Mouse (Mus musculus) limb, embryonic 15.5 days (tissue): ENCODE measurements around the gene Apon. TPM values are rescaled to one million over a fixed set of nuclear protein-coding genes. Genes with fewer than 3 reads are reported as not detected.
"Not testable (repeated sequence)": the region's sequence is repeated elsewhere in the genome, so short reads cannot be mapped to it uniquely, and the experiment has no call there.

ENCODE experiments used
- ATAC-seq: fragments of 200-750 bp; cut with Nextera tagmentation; 2 replicates; pipeline ENCODE4 v1.8.0; 2017; ENCODE audit warnings: low read depth, moderate TSS enrichment; ENCODE audit not compliant: insufficient number of reproducible peaks, low FRiP score, low TSS enrichment
- H3K27ac ChIP-seq: fragments of 300-500 bp; sonication (generic); 2 replicates; pipeline ENCODE4 v1.5.1; 2015; ENCODE audit warnings: moderate library complexity, mild to moderate bottlenecking, inconsistent platforms
- H3K27me3 ChIP-seq: fragments of 300-500 bp; sonication (generic); 2 replicates; pipeline ENCODE4 v1.6.1; 2015; ENCODE audit warnings: inconsistent platforms
- H3K36me3 ChIP-seq: fragments of 300-500 bp; sonication (generic); 2 replicates; pipeline ENCODE4 v1.6.1; 2015; ENCODE audit warnings: inconsistent platforms
- H3K4me1 ChIP-seq: fragments of 300-500 bp; sonication (generic); 2 replicates; pipeline ENCODE4 v1.6.1; 2015; ENCODE audit warnings: inconsistent platforms
- H3K4me2 ChIP-seq: fragments of 300-500 bp; sonication (generic); 2 replicates; pipeline ENCODE4 v1.6.1; 2015; ENCODE audit warnings: mild to moderate bottlenecking, inconsistent platforms
- H3K4me3 ChIP-seq: fragments of 300-500 bp; sonication (generic); 2 replicates; pipeline ENCODE4 v1.5.1; 2015; ENCODE audit warnings: mild to moderate bottlenecking, inconsistent platforms
- H3K9ac ChIP-seq: fragments of 300-500 bp; sonication (generic); 2 replicates; pipeline ENCODE4 v1.6.1; 2015; ENCODE audit warnings: inconsistent platforms
- H3K9me3 ChIP-seq: fragments of 300-500 bp; sonication (generic); 2 replicates; pipeline ENCODE4 v1.6.1; 2016; ENCODE audit warnings: inconsistent platforms
- WGBS: fragments of 180-500 bp; shearing (Covaris S2); methylation state at CpG from one replicate; pipeline ENCODE4 v1.1.7; 2015; 5-methylcytosine and 5-hydroxymethylcytosine counted together
- polyA plus RNA-seq: library from polyadenylated mRNA; unstranded; fragments of >200 nt; fragmentation: Nextera tagmentation; extraction: Ambion mirVana; gene quantifications from 2 replicates; pipeline ENCODE4 v1.2.1, GENCODE M21; 2015

Apon gene
- 0.25 and 0.47 TPM in 2 replicates for polyA plus RNA-seq

GRCm38 (mm10) chr10:128253677-128254255, at the start of gene Apon:
Gene Apon (plus strand): TSS chr10:128254096.
- no peak within 1 kb of the TSS for H3K27ac ChIP-seq
- no peaks in the 10 kb centered on the region for H3K9me3 ChIP-seq
- no peak for ATAC-seq
- WGBS = 75% methylated on average over 4 of the region's 4 CpGs
- H3K4me3 ChIP-seq = no peak within 1 kb of the TSS
- H3K9ac ChIP-seq = no peak within 1 kb of the TSS
- no peaks in the 10 kb centered on the region for H3K4me1 ChIP-seq
- H3K36me3 ChIP-seq = peaks cover 40% of the 10 kb centered on the region
- H3K27me3 ChIP-seq = no peaks in the 10 kb centered on the region
- H3K4me2 ChIP-seq = no peak within 1 kb of the TSS

GRCm38 (mm10) chr10:128204941-128205340, 49.0 kb upstream of the Apon start:
- Histone ChIP-seq H3K27me3 (no peaks in the 10 kb centered on the region), H3K27ac (no peak overlapping the region), H3K4me1 (no peaks in the 10 kb centered on the region), H3K9ac (no peak overlapping the region), H3K4me3 (no peak overlapping the region), H3K36me3 (peaks cover 11% of the 10 kb centered on the region; the same call in 1 of the 2 replicates), H3K9me3 (no peaks in the 10 kb centered on the region), H3K4me2 (no peak overlapping the region)
- 91% methylated on average over 15 of the region's 15 CpGs for WGBS
- ATAC-seq = no peak

GRCm38 (mm10) chr10:128208326-128208725, 45.6 kb upstream of the Apon start:
- Histone ChIP-seq H3K27me3 (no peaks in the 10 kb centered on the region), H3K9ac (no peak overlapping the region), H3K9me3 (no peaks in the 10 kb centered on the region), H3K27ac (no peak overlapping the region), H3K4me3 (no peak overlapping the region), H3K4me2 (no peak overlapping the region), H3K4me1 (peaks cover 15% of the 10 kb centered on the region), H3K36me3 (peaks cover 11% of the 10 kb centered on the region; the same call in 1 of the 2 replicates)
- ATAC-seq = no peak
- WGBS = 87% methylated on average over 10 of the region's 10 CpGs

- Histone ChIP-seq H3K27me3 (no peaks in the 10 kb centered on the region), H3K4me3 (no peak overlapping the region), H3K27ac (no peak overlapping the region), H3K4me2 (no peak overlapping the region), H3K4me1 (peaks cover 17% of the 10 kb centered on the region), H3K9me3 (no peaks in the 10 kb centered on the region), H3K9ac (no peak overlapping the region), H3K36me3 (peaks cover 11% of the 10 kb centered on the region; the same call in 1 of the 2 replicates)
- ATAC-seq = no peak
- 86% methylated on average over 11 of the region's 11 CpGs for WGBS
Measured at GRCm38 (mm10) chr10:128209311-128210009, 44.4 kb upstream of the Apon start.

GRCm38 (mm10) chr10:128210131-128210530, 43.8 kb upstream of the Apon start:
- no peak overlapping the region for H3K27ac ChIP-seq
- ATAC-seq = no peak

GRCm38 (mm10) chr10:128210954-128211353, 42.9 kb upstream of the Apon start:
- Histone ChIP-seq H3K4me2 (peak overlapping the region; percentile 90), H3K9ac (peak overlapping the region; percentile 55), H3K36me3 (peaks cover 9% of the 10 kb centered on the region; the same call in 1 of the 2 replicates), H3K4me3 (peak overlapping the region; percentile 67), H3K4me1 (peaks cover 17% of the 10 kb centered on the region), H3K27ac (peak overlapping the region; percentile 44; the same call in 1 of the 2 replicates), H3K9me3 (no peaks in the 10 kb centered on the region), H3K27me3 (no peaks in the 10 kb centered on the region)
- no peak for ATAC-seq
- WGBS = 24% methylated on average over 14 of the region's 14 CpGs

More at GRCm38 (mm10) chr10:128210131-128210530, 43.8 kb upstream of the Apon start:
- Histone ChIP-seq H3K4me1 (peaks cover 17% of the 10 kb centered on the region), H3K4me3 (no peak overlapping the region), H3K9me3 (no peaks in the 10 kb centered on the region), H3K9ac (no peak overlapping the region), H3K4me2 (no peak overlapping the region), H3K36me3 (peaks cover 9% of the 10 kb centered on the region; the same call in 1 of the 2 replicates), H3K27me3 (no peaks in the 10 kb centered on the region)
- 85% methylated on average over 2 of the region's 2 CpGs for WGBS

- WGBS = under 1% methylated on average over 30 of the region's 30 CpGs
Measured at GRCm38 (mm10) chr10:128211390-128212108, 42.3 kb upstream of the Apon start, which contains the start of gene Spryd4. Gene Spryd4 (minus strand): TSS chr10:128211807.

GRCm38 (mm10) chr10:128212148-128212547, 41.7 kb upstream of the Apon start:
- H3K9ac ChIP-seq = no peak overlapping the region
- ATAC-seq = no peak

More at GRCm38 (mm10) chr10:128211390-128212108, 42.3 kb upstream of the Apon start, which contains the start of gene Spryd4:
- peak within 1 kb of the TSS; percentile 44 for H3K27ac ChIP-seq
- H3K27me3 ChIP-seq = no peaks in the 10 kb centered on the region
- H3K9ac ChIP-seq = peak within 1 kb of the TSS; percentile 55
- H3K4me3 ChIP-seq = peak within 1 kb of the TSS; percentile 67
- peak; percentile 80 for ATAC-seq
- H3K4me1 ChIP-seq = peaks cover 17% of the 10 kb centered on the region
- H3K36me3 ChIP-seq = peaks cover 6% of the 10 kb centered on the region; the same call in 1 of the 2 replicates
- H3K4me2 ChIP-seq = peak within 1 kb of the TSS; percentile 90
- no peaks in the 10 kb centered on the region for H3K9me3 ChIP-seq

GRCm38 (mm10) chr10:128212871-128213323, 41.0 kb upstream of the Apon start:
- WGBS = under 1% methylated on average over 18 of the region's 18 CpGs
- H3K36me3 ChIP-seq = no peaks in the 10 kb centered on the region; the same call in 1 of the 2 replicates
- peak overlapping the region; percentile 36 for H3K4me3 ChIP-seq
- ATAC-seq = 0 out of 2 replicates have a peak, but pooled peaks have one; percentile 36
- H3K9me3 ChIP-seq = no peaks in the 10 kb centered on the region
- H3K4me1 ChIP-seq = peaks cover 17% of the 10 kb centered on the region
- H3K9ac ChIP-seq = no peak overlapping the region
- peak overlapping the region; percentile 74 for H3K4me2 ChIP-seq
- H3K27me3 ChIP-seq = no peaks in the 10 kb centered on the region
- H3K27ac ChIP-seq = peak overlapping the region; percentile 68; the same call in 1 of the 2 replicates

More at GRCm38 (mm10) chr10:128212148-128212547, 41.7 kb upstream of the Apon start:
- H3K4me3 ChIP-seq = peak overlapping the region; percentile 67
- H3K27ac ChIP-seq = peak overlapping the region; percentile 44; the same call in 1 of the 2 replicates
- H3K27me3 ChIP-seq = no peaks in the 10 kb centered on the region
- 47% methylated on average over 6 of the region's 6 CpGs for WGBS
- peaks cover 17% of the 10 kb centered on the region for H3K4me1 ChIP-seq
- peak overlapping the region; percentile 90 for H3K4me2 ChIP-seq
- H3K36me3 ChIP-seq = peaks cover 3% of the 10 kb centered on the region; the same call in 1 of the 2 replicates
- H3K9me3 ChIP-seq = no peaks in the 10 kb centered on the region

GRCm38 (mm10) chr10:128214112-128214511, 39.8 kb upstream of the Apon start:
- ATAC-seq = not testable (repeated sequence)
- 93% methylated on average over 4 of the region's 4 CpGs for WGBS

GRCm38 (mm10) chr10:128214981-128215380, 38.9 kb upstream of the Apon start:
- H3K36me3 ChIP-seq = no peaks in the 10 kb centered on the region; the same call in 1 of the 2 replicates
- ATAC-seq = no peak

More at GRCm38 (mm10) chr10:128214112-128214511, 39.8 kb upstream of the Apon start:
- H3K4me1 ChIP-seq = peaks cover 17% of the 10 kb centered on the region
- not testable (repeated sequence) for H3K9ac ChIP-seq, H3K9me3 ChIP-seq, H3K27me3 ChIP-seq, H3K27ac ChIP-seq, H3K4me3 ChIP-seq, H3K4me2 ChIP-seq, H3K36me3 ChIP-seq

More at GRCm38 (mm10) chr10:128214981-128215380, 38.9 kb upstream of the Apon start:
- Histone ChIP-seq H3K4me1 (peaks cover 17% of the 10 kb centered on the region), H3K27me3 (no peaks in the 10 kb centered on the region), H3K27ac (no peak overlapping the region), H3K9ac (no peak overlapping the region), H3K9me3 (no peaks in the 10 kb centered on the region), H3K4me3 (no peak overlapping the region), H3K4me2 (no peak overlapping the region)
- WGBS = 84% methylated on average over 5 of the region's 5 CpGs
